Mouse (Mus musculus): Measurements from ENCODE around the gene Hps4. TPM values are rescaled to one million over a fixed set of nuclear protein-coding genes. Genes with fewer than 3 reads are reported as not detected.
"Not testable (repeated sequence)": the region's sequence is repeated elsewhere in the genome, so short reads cannot be mapped to it uniquely, and the experiment has no call there.

Gene Hps4
- total RNA-seq, 2 experiments from 2014 or later, result 30.3 to 37.5 TPM

DNA sequence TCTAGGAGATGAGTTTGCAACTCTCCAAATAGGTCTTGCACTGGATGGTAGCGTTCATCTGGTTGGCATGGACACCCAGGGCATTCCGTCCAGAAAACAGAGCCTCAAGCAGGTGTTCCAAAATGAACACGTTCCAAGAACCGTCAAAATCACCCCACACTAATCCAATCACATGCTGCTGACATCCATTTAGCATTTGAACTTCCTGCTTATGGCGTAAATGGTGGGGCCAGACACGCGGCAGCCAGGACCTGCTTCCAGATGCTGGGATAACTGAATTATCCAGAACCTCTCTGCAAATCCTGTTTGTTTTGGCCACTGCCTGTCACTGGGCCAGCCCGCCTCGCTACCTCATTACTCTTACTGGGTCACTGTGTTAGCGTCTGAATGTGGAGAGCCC is 56.4 kb downstream of the Hps4 start:
- Histone ChIP-seq H3K27ac (no peak overlapping the region), H3K4me3 (no peak overlapping the region)
- no peak for TF ChIP-seq CTCF (conservative IDR thresholded peaks at IDR 0.05)
- no peak for DNase-seq (ENCODE audit: low spot score in 2 of 2)

DNA sequence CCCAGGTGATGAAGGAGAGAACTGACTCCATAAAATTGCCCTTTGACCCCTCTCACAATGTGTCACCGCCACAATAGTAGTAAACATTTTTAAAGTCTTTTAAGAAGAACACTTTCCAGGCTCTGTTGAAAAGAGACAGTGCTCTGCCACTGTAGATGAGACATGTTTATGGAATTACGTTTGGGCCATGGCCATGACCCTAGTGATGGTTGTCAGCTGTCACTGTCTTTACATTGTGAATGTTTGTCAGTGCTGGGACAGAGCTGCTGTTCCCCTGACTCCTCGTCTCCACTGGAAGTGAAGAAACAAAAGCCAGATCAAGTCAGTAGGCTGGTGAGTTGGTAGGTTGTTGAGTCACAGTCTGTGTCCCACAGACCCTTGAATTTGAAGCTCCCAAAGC is 59.6 kb downstream of the Hps4 start:
- TF ChIP-seq CTCF (conservative IDR thresholded peaks at IDR 0.05), result no peak
- Histone ChIP-seq H3K27ac (no peak overlapping the region), H3K4me3 (no peak overlapping the region)
- DNase-seq (ENCODE audit: low spot score in 2 of 2), result no peak

DNA sequence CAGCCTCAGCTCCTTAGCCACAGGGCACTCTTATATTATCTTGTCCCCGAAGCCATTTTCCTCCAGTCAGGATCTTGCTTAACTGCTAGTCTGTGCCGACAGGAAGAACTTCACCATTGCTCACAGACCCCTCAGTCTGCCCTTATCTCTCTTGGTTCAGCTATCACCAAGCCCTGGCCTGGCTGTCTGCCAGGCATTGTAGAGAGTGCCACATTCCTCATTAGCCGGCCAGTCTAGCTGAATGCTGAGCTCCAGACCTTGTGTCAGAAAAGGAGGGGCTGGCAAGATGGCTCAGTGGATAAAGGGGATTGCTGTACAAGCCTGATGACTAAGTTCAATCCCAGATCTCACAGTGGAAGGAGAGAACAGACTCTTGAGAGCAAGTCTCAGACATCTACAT is 63.1 kb downstream of the Hps4 start:
- no peak for TF ChIP-seq CTCF (conservative IDR thresholded peaks at IDR 0.05)
- no peak for DNase-seq (ENCODE audit: low spot score in 2 of 2)
- no peak overlapping the region for H3K4me3 ChIP-seq
- no peak overlapping the region for H3K27ac ChIP-seq

DNA sequence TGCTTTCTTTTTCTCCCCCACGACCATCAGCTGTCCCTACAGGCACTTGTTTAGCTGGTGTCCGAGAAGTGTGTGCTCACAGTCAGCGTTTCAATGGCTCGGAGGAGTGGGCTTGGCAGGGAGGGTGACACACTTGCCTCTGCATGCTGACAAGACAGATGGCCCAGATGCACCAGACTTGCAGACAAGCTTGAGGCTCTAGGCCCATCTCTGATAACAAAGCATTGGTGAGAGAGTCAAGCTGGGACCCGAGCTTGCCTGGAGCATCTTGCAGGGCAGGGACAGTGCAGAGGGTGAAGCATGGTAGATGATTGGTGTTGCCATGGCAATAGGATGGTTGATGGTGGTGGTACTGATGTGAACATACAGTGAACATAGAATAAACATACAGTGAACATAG is 66.4 kb downstream of the Hps4 start:
- H3K27ac ChIP-seq, result peak overlapping the region; percentile 95
- TF ChIP-seq CTCF (conservative IDR thresholded peaks at IDR 0.05), result no peak
- DNase-seq (ENCODE audit: low spot score in 2 of 2), result no peak
- H3K4me3 ChIP-seq, result no peak overlapping the region

DNA sequence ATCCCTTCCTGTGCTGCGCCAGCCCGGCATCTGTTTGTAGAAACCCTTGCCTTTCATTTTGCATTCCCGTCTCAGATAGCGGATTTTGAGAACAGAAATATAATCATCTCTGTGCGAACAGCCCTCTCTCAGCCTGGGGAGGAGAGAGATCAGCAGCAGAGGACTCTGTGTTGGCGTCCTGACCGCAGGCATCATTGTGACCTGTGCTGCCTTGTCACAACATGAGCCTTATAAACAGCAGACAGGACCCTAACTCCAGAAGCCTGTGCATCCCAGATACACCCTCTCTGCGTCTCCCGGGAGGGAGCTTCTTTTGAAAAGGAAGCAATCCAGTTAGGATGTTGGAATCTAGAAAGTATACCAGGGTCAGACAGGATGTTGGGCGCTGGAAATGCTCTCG is 68.2 kb downstream of the Hps4 start:
- no peak for DNase-seq (ENCODE audit: low spot score in 2 of 2)
- H3K4me3 ChIP-seq, result peak overlapping the region; percentile 17
- H3K27ac ChIP-seq, result peak overlapping the region; percentile 95
- TF ChIP-seq CTCF (conservative IDR thresholded peaks at IDR 0.05), result no peak

DNA sequence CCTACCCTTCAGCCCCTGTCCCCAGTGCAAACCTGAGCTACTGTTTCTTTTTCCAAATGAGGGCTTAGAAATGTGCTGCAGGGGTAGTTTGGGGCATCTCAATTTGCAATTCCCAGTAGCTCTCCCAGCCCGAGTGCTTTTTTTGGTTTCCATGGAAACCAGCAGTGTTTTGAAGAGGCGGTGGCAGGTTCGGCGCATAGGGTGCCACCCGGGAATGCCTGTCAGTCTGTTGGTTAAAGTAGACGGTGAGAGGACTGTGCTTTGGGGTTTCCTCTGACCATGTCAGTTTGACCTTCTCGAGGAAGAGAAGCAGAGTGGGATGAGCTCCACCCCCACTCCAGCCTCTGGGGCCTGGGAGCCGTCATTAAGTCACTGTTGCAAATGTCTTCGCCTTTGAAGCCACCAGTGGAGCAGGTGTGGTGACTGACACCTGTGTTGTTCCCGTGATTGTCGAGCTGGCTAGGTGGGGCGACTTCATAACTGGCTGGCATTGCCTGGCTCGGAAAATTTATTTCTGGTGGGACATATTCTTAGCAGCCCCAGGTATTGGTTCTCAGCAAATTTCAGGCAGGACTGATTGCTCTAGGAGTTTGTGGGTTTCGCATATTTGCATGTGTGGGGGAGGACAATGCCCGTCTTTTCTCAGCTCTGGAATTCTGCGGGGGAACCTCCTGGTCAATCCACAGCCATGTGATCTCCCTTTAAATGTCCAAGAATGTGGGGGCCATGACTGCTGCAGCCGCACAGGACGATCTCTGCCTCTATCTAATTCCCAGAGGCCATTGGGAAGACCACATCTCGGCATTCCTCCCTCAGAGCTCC is 68.8 kb downstream of the Hps4 start:
- peak overlapping the region; percentile 95 for H3K27ac ChIP-seq
- DNase-seq (ENCODE audit: low spot score in 2 of 2), result peak; percentile 68 to 78
- peak overlapping the region; percentile 20 for H3K4me3 ChIP-seq
- no peak for TF ChIP-seq CTCF (conservative IDR thresholded peaks at IDR 0.05)

DNA sequence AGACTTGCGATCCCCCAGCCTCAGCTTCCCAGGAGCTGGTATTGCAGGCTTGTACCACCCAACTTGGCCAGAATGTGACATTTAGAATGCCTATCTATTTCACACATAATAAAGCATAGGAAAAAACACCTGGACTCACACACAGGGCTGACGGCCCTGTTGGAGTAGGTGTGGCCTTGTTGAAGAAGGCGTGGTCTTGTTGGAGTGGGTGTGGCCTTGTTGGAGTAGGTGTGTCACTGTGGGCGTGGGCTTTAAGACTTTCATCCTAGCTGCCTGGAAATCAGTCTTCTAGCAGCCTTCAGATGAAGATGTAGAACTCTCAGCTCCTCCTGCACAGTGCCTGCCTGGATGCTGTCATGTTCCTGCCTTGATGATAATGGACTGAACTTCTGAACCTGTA is 69.9 kb downstream of the Hps4 start:
- DNase-seq (ENCODE audit: low spot score in 2 of 2); H3K4me3 ChIP-seq: not testable (repeated sequence)
- H3K27ac ChIP-seq, result peak overlapping the region; percentile 95; the same call in 1 of the 2 replicates

DNA sequence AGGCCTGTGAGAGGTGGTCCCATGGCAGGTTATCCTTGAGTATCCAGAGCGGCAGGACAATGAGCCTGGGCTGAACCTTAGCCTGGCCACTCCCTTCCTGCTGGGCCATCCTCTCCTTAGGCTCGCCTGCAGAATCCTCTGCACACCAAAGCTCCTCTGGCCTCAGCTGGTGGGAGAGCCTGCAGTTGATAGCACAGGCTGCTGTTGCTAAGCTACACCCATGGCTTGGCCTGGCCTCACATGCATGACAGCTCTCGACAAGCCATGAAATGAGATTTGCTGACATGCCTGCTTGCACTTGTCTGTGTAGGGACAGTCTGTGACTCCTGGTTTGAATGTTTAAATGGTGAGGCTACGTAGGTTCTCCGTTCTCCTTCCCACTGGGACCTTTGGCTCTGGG is 73.8 kb downstream of the Hps4 start:
- no peak for TF ChIP-seq CTCF (conservative IDR thresholded peaks at IDR 0.05)
- Histone ChIP-seq H3K4me3 (no peak overlapping the region), H3K27ac (peak overlapping the region; percentile 55; the same call in 1 of the 2 replicates)
- DNase-seq (ENCODE audit: low spot score in 2 of 2), result no peak

DNA sequence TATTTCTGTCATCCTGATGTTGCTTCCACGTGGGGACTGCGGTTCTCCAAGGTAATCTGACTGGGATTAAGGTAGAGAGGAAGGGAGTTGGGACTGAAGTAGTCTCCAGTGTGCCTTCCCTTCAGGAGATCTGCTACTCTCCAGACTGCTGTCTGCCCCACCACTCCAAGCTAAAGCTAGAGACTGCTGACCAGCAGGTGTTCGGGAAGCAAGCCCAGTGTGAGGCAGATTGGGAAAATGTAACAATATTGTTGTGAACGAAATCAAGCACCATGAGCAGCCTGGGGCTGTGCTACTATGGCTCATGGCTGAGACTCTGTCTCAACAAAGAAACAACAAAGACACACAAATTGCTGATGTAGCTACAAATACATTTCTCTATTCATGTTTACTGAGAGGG is 75.1 kb downstream of the Hps4 start:
- no peak overlapping the region for H3K4me3 ChIP-seq
- TF ChIP-seq CTCF (conservative IDR thresholded peaks at IDR 0.05), result no peak
- H3K27ac ChIP-seq, result peak overlapping the region; percentile 55; the same call in 1 of the 2 replicates

DNA sequence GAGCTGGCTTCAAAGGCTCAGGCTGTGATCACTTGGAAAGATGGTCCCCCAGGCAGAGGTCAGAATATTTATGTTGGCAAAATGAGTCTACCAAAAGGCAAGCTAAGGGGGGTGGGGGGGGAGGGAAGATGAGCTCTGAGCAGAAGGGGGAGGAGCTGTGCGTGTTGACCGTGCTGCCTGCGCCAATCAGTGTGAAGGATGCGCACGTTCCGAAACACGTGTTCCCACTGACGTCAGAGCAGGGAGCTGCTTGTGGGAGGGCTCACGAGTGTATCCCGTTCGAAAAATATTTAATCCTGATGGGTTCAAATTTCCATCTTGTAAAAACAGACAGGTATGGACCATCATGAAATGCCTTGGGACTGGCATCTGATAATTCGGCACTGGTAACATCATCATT is 76.7 kb downstream of the Hps4 start:
- TF ChIP-seq CTCF (conservative IDR thresholded peaks at IDR 0.05), result no peak
- H3K4me3 ChIP-seq, result no peak overlapping the region
- peak overlapping the region; percentile 14; the same call in 1 of the 2 replicates for H3K27ac ChIP-seq
- DNase-seq (ENCODE audit: low spot score in 2 of 2), result no peak

More for the DNA sequence above, 75.1 kb downstream of the Hps4 start:
- no peak for DNase-seq (ENCODE audit: low spot score in 2 of 2)

DNA sequence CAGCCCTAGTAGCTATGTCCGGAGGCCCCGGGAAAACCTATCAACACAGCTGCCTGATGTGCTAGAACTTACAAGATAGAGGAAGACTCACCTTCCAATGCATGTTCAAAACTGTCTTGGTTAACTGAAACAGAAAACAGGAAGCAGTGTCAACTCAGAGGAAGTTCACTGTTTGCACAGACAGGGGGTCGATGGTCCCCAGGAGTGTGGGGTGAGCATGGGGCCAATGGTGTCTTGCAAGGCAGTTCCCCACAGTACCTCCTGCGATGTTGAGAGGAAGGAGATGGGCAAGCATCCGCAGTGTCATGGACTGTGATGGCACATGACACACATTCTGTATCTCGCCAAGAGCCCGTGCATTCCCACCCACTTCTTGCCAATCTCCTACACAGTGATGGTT is 83.8 kb downstream of the Hps4 start:
- Histone ChIP-seq H3K4me3 (no peak overlapping the region), H3K27ac (peak overlapping the region; percentile 37; the same call in 1 of the 2 replicates)
- no peak for DNase-seq (ENCODE audit: low spot score in 2 of 2)
- no peak for TF ChIP-seq CTCF (conservative IDR thresholded peaks at IDR 0.05)

DNA sequence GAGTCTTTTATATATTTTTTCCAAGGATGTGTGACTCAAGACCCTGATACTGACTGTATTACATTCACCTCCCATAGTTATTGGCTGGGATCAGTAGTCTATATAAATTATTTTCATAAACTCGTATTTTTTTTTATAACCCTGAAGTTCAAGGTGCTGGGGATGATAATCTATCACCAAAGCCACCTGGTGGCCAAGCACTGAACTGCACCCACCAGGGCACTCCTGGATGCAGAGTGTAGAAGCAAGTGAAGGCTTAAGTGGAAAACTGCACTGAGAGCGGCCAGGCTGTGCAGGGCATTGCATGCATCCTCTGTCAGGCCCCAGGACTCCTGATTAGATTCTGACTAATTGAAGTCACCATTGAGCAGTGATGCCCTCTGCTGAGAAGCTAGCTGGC is 84.4 kb downstream of the Hps4 start:
- DNase-seq (ENCODE audit: low spot score in 2 of 2), result peak; percentile 56 to 81
- Histone ChIP-seq H3K27ac (no peak overlapping the region), H3K4me3 (no peak overlapping the region)
- peak; percentile 96 for TF ChIP-seq CTCF (conservative IDR thresholded peaks at IDR 0.05)

Other genes starting within 250 kb of the Hps4 start
- gene Cryba4, start 90.6 kb upstream of the Hps4 start, total RNA-seq (2021), result 1 to 10 TPM; 1.0 to 1.5 TPM
- 1 to 10 TPM; 6.4 to 7.8 TPM for gene Crybb1, start 87.3 kb upstream of the Hps4 start, total RNA-seq (2021)
- 10 to 100 TPM; 45.3 to 45.4 TPM for gene Tpst2, start 66.4 kb upstream of the Hps4 start, total RNA-seq (2021)
- gene Tfip11, start 16.7 kb upstream of the Hps4 start, total RNA-seq (2021), result 10 to 100 TPM; 40.6 to 40.8 TPM
- gene Srrd, start within 50 bp of the Hps4 start, total RNA-seq (2021), result 10 to 100 TPM; 21.4 to 30.4 TPM
- not detected for gene Gm6583, start 12.9 kb downstream of the Hps4 start, total RNA-seq (2021)
- 100 to 1,000 TPM; 223 to 224 TPM for gene Asphd2, start 51.8 kb downstream of the Hps4 start, total RNA-seq (2021)
- not detected for gene Gm6588, start 106.3 kb downstream of the Hps4 start, total RNA-seq (2021)
- 100 to 1,000 TPM; 233 to 235 TPM for gene Sez6l, start 234.1 kb downstream of the Hps4 start, total RNA-seq (2021)

Measured in layer of hippocampus, adult 2 months (tissue).